Mouse (Mus musculus): Measurements from ENCODE around the gene Dnah3. TPM values are rescaled to one million over a fixed set of nuclear protein-coding genes. Genes with fewer than 3 reads are reported as not detected.

The Dnah3 gene
- polyA plus RNA-seq (2012; rRNA removed) = 0.85 and 1.0 TPM in 2 replicates

DNA sequence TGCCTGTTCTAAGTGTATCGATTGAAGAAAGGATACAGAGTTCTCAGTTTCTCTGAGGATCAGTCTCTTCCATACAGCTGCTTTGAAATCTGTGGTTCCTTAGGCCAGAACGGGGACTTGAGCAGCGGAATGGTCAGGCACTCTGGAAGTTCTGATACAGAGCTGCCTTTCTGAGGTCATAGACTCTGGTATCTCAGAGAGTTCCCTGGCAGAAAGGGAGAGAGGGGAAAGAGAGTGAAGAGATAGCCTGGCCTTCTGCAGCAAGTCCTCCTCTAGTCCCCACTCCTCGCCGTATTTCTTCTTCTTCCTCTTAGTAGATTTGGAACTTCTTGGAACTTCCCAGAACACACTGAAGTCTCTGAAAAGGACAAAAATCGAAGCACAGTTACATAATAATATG, at the start of gene Dnah3:
TSS of gene Dnah3 (minus strand) at position 101 of the 400 bp plus-strand sequence.
- DNase-seq (ENCODE audit: low read depth) = no peak

DNA sequence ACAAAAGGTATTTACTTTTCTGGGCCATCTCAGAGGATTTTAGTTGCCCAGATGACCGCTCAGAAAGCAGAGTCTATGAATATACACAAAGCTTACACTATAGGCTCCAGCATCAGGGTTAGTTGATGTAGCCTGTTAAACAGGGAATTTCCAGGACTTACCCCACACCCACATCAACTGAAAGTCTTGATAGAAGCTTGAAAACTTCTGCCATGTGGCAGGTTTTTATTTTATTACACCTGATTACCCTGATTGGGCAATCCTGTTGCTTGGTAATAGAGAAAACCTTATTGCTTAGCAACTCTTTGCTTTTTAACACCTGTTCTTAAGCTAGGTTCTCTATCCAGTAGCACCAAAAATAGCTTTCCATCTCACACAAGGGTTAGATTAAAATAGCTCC, 47.7 kb upstream of the Dnah3 start:
- DNase-seq (ENCODE audit: low read depth) = no peak

DNA sequence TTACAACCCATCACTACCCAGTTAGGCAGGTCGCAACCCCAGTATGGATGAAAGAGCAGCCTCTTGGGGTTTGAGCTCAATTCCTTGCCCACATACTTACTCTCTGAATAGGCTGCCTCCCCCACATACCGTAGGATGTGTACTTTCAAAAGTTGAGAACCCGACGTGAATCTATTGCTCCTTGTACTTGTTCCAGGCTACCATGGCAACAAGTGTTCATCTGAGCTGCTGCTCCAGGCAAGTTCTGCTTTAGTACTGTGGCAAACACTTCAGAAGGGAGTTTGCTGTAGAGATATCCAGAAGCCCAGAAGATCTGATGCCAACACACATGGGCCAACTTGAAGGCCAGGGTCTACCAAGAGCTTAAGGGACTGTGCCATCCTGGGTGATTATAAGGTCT, 33.9 kb upstream of the Dnah3 start:
- no peak for DNase-seq (ENCODE audit: low read depth)

DNA sequence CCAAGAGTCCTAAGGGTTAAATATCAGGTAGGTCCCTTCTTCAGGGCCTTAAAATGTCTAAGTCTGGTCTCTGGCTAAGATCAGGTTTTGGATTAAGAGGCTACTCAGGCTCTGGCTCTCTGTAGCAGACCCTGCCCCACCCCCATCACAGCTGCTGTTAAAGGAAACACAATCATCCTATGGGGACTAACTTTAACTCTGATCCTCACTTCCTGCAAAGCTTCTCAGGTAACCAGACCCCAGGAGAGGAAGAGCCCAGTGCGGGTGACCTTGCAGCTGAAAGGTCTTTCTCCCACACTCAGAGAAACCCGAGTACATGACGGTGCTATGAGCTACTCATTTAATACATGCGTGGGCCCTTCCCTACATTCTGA, 32.6 kb upstream of the Dnah3 start:
- DNase-seq (ENCODE audit: low read depth) = no peak

DNA sequence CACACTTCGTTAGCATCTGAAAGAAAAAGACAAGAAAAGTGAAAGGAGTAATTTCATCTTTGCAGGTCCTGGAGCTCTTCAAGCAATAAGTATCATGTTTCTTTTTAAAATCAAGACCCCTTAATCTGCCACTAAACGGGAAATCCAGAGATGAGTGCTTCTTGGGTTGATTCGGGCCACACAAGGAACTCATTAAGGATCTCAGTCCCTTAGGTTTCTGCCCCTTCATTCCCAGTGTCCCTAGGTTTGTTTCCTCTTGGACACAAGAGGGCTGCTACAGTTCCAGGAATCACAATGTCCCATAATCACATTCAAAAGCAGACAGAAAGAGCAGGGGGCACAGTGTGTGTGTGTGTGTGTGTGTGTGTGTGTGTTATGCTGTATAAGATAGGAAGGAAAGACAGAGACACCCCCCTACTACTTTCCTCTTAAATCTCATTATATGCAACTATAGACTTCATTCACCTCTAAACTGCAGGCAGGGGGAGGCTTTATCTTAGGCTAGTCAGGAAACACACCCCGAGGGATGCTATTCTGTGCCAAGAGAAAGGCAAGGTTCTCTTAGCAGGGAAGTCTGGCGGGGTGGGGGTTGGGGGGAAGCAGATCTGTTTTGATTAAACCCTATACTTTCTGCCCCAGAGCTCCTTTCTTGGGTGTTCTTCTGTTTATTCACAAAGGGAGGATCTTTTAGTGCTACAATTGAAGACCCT, 32.1 kb upstream of the Dnah3 start:
- no peak for DNase-seq (ENCODE audit: low read depth)

DNA sequence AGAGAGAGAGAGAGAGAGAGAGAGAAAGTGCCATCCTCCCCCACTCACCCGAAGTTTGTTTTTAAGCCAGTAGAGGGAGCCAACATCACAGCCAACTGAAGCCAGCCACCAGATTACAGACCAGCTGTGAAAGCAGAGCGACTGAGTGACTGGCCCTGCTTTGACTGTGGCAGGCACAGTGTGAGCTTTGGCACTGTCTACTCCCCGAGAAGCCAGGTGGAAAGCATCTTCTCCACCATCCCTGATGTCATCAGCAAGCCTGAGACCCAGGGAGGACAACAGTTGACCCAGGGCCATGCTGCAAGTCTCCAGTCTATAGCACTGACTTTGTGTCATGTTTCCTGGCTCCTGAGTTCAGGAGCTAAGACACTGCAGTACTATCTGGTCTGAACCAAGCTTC, 29.8 kb upstream of the Dnah3 start:
- DNase-seq (ENCODE audit: low read depth) = no peak

DNA sequence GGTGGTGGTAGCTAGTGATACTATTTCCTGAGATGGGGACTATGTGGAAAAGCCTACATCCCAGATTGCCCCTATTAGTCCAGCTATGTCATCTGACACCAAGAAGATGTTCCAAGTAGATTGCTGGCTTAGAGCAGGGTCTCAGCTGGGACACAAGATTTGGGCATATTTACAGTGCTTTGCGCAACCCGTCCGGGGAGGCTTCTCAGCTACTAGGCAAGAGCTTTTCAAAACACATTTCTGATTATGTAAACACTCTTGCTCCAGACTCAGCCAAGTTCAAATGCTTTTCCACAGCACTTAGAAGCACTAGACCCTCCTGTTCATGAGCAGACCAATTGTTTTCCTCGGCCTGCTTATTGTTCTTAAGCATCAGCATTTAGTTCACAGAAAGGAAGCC, 28.7 kb upstream of the Dnah3 start:
- no peak for DNase-seq (ENCODE audit: low read depth)

DNA sequence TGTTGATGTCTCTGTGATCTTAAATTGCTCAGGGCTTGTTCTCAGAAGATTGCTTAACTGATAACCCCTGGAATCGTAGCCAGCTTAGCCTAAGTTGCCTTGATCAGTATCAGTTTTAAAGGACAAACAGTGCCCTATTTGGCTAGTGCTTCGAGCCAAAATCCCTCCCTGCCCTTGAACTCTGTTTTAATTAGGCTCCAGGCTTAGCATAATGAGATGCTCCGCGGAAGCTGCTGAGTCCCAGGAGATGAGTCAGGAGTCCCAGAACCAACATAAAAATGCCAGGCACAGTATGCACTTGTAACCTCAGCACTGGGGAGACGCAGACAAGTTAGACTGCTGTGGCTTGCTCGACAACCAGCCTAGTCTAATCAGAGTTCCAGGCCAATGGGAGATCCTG, 22.4 kb upstream of the Dnah3 start:
- no peak for DNase-seq (ENCODE audit: low read depth)

DNA sequence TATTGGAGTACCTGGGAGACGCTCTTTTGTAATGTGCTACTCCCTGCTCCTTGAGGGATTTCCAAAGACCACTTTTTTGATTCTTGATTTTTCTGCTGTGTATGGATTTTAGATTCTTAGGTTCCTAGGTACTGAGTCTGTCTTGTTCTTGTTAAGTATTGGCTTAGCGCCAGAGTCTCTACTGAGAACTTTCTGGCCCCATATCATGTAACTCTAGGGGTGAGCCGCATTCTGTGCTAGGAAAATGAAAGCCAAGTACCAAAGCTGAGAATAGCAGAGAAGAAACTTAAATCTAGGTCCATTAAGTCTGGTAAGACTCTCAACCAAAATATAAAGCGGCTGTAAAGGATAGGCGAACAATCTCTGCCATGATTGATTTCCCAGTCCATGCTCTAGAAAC, 21.9 kb upstream of the Dnah3 start:
- DNase-seq (ENCODE audit: low read depth) = no peak

DNA sequence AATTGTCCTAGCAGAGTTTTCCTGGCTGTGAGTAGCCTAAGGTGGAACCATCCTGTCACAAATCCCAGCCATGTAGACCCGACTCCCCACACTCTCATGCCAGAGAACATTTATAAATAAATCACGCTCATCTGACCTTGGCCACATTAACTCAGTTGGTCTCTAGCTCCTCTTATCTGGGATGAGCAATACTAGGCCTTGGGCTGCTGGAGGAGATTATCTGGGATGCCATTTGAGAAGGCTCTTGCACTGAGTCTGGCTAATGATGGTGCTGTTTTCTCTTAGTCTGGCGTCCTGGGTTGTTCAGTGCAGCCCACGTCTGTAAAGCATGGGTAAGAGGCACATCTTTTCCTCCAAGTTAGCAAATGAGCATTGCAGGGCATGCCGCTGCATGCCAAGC, 14.6 kb upstream of the Dnah3 start:
- DNase-seq (ENCODE audit: low read depth) = no peak

DNA sequence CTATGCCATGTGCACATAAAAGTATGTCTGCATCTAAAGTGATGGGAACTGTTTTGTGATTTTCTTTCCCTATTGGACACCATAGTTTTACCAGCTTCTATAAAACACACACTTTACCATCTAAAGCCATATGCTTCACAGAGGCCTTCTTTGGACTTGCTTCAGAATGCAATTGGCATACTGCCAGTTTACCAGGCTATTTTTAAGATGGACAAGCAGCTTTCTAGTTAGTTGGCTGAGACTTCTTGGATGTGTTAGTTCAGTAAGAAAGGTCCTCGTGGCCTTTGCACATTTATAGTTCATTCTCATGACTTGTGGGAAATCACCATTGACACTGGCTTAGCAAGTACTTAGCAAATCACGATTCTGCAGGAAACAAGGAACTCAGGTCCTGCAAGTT, 11.3 kb upstream of the Dnah3 start:
- DNase-seq (ENCODE audit: low read depth) = no peak

DNA sequence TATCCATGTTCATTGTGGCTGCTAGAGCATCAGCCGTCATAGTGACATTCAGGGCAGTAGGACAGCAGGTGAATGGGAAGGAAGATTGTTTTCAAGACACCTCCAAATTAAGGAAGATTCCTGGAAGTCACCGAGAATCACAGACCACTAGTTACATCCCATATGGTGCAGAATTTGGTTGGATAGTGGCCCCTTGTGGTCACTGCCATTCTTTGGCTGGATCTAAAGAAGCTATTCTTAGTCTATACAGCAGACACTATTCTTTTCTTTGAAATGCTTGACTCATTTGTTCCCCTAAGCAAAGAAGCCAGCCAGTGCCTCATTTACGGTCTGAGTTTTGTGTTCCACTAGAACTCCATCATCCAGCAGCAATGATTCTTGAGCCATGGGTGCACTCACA, 9.9 kb upstream of the Dnah3 start:
- no peak for DNase-seq (ENCODE audit: low read depth)

DNA sequence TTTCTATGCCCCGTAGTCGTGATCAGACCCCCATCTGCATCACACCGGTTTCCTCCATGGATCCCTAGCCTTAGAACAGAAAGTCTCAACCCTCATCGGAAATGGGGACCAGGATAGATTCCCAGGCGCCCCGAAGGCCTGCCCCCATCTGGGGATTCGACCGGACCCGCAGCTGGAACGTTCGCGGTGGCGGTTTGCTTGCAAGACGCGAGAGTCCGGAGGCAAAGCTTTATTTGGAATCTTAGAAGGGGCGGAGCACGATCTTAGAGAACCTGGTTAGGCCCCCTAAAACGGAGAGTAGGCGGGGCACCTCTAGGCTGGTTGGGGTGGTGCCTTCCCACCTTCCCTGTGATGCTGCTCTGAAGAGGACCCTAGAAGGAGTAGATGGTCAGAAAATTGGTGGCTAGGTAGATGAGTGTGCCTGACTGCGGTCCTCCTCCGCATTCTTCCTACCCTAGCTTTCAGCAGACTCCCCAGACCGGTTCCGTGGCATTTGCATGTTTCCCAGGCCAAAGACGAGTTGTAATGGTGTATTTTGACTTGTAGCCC, 8.0 kb upstream of the Dnah3 start:
- no peak for DNase-seq (ENCODE audit: low read depth)

DNA sequence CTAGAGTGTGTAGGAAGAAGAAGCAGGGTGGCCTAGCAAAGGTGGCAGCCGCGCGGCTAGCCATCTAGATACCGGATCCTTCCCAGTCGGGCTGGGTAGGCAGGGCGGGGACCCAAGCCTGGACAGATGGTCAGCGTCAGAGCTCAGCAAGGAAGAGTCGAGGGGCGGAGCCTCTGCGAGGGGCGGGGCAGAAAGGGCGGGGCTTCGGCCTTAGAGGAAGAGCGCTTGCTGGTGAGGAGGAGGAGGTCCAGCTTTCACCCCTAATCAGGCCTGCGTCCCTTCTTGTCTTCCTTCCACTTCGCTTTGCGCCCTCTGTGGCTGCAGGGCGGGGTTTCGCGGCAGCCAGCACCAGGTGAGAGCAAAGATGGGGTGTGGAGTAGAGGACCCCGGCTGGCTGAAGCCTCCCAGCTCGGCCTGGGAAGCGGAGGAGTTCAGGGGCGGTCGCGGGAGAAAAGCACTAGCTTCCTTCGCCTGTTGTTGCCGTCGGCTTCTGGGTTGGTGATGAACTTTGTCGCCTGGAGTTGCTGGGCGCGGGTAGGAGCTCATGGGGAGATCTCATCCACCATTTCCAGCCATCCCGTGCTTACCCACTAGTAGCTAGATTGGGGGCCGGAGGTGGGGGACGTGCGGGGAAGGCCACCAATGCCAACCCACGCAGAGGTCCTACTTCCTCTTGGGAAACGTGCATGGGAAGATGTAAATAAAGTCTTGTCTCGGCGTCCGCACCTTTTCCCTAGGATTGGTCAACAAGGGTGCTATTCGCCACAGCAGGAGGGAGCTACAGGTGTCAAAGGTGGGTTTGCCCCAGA, 7.3 kb upstream of the Dnah3 start, which contains the start of gene Tmem159:
TSS of gene Tmem159 (plus strand) at position 190 of the 809 bp plus-strand sequence.
- no peak for DNase-seq (ENCODE audit: low read depth)

DNA sequence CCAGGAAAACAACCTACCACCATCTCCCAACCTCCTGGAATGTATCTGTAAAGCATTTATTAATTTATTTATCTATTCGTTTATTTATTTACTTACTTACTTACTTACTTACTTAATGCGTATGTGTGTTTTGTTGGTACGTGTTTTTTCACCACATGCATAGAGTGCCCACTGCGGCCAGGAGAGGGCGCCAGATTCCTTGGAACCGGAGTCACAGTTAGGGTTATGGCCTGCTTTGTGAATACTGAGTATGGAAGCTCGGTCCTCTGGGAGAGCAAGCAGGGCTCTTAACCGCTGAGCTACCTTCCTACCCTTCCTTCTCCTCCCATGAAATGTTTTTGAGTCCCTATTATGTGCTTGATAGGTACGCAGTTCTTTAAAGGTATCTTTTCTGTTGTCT, 3.3 kb upstream of the Dnah3 start:
- no peak for DNase-seq (ENCODE audit: low read depth)

DNA sequence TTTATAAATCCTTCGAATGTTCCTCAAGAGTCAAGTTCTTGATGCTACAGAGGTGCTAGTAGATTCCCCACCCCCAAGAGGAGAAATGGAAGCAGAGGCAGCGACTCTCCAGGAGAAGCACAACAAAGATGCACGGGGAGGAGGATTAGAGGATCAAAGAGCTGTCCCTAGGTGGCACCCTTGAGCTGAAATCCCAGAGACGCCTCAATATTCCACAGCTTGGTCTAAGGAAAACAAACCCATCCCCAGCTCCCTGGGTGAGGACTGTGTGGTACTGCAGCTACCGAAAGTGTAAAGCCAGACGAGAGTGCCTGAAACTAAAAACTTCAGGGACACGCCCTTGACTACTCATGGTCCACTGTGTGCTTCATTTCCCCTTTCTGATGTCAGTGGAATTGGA, 2.8 kb upstream of the Dnah3 start:
- no peak for DNase-seq (ENCODE audit: low read depth)

DNA sequence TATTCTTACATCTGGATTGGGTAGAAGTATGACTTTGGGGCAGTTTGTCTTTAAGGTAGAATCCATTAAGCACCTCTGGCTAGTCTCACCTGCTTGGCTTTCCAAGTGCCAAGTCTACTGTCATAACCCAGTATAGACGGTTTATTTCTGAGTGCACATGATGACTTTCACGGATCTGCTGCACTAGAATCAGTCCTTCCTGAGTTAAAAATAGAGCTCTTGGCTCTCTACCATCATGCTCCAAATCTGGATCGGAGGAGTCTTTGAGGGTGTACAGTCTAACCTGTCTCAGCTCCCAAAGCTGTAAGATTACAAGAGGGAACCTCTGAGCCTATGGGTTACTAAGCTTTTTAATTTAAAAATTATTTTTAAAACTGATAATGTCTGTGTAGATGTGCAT, 864 bp downstream of the Dnah3 start:
- no peak for DNase-seq (ENCODE audit: low read depth)

DNA sequence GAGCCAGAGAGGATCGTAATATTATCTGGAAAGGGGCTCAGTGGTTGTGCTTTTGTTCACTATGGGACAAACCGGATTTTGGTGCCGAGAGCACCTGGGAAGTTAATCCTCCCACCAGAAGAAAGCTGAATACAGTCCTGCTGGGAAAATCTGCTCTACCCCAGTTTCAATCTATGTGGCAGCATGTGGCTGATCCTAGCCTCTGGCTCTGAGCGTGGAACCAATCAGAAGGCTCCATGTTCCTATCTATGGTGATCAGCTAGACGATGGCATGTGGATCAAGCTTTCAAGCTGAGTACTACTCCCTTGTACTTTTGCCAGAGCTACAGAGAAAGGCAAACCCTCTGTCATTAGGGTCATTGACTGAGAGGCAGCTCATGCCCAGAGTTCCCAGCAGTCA, 2.0 kb downstream of the Dnah3 start:
- DNase-seq (ENCODE audit: low read depth) = no peak

DNA sequence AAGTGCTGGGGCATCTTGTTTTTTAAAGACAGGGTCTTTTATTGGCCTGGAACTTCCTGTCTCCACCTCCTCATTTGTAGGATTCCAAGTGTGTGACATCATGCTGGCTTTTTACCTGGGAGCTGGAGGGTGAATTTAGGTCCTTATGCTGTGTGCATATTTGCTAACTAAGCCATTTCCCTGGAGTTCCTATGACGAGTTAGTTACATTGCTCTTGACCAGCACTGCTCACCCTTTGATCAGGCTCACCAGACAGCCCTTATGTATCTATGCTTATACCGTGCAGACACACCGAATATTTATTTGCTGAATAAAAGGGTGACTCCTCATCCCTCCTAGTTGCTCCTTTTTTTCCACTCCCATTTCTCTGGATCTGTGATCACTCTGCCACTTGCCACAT, 14.9 kb downstream of the Dnah3 start:
- DNase-seq (ENCODE audit: low read depth) = no peak

DNA sequence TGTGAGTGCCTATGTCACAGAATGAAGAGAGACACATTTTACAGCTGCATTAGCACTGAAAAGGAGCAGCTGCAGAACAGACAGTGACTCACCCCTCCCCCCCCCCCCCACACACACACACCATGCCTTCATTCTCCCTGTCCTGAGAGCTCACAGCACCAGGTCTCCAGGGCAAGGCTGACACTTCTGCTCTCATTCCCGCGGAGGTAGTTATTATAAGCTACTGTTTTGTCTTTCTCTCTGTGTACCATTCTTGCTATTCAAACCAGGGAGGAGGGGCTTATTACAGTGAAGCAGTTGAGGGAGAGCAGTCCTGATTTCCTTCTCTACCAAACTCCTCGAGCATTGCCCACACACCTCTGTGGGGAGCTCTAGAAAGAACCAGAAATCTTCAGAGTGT, 25.9 kb downstream of the Dnah3 start:
- no peak for DNase-seq (ENCODE audit: low read depth)

DNA sequence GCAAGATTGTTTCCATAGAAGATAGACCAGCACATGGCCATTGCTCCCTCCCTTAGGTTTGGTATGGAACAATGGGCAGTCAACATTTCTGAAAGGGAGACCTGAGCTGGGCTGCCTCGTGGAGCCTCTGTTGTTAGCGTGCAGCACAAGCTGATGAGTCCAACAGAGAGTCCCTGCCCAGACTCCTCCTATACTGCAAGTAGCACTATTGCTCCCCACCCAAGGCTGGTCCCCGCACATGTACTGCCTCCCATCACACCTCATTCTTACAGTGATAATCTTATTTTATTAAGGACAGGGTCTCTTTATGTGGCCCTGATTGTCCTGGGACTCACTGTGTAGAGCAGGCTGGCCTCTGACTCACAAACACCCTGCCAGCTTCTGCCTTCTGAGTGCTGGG, 27.0 kb downstream of the Dnah3 start:
- no peak for DNase-seq (ENCODE audit: low read depth)

DNA sequence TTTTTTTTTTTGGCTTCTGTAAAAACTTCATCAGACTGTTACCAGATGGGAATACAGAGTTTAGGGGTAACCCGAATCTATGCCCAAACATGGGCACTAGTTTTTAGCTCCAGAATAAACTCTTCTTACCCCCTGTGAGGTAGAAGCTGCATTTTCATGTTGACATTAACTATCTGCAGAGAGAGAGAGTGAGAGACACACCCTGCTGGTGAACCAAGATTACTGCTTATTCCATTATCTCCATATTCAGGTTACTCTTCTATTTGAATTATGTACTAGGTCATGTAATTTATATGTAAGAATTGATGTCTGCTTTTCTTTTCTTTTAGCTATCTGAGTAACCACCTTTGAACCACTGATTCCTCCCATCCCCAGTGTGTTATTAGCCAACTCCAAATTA, 31.0 kb downstream of the Dnah3 start:
- DNase-seq (ENCODE audit: low read depth) = no peak

DNA sequence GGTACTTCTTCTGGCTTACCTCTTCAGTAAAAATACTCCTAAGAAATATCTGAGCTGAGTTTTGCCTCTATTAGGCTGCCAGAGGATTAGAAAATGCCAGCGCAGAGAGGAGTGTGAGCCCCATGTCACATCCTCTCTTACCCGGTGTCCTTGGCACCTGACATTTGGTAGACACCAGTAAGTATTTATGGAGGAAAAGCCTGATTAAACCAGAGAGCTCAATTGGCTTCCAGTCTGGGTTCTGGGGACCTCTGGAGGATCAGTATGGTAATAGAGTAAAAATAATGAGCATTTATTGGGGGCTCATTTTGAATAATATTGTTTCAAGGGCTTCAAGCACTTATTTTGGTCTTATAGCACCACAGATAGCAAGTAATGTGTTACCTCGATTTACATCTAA, 39.6 kb downstream of the Dnah3 start:
- no peak for DNase-seq (ENCODE audit: low read depth)
